Mouse (Mus musculus) C2C12 (cell line): ENCODE measurements at regions not wholly inside any gene's neighbourhood (a gene's known extent, or its start where the extent isn't known, plus 50 kb on each side); places are given as distances from the start of the nearest gene placed in this dataset.

ENCODE experiments used
- H3K27me3 ChIP-seq: one replicate; pipeline ENCODE4 v1.6.1; 2011; ENCODE audit not compliant: control insufficient read depth, insufficient read depth, insufficient read length
- H3K36me3 ChIP-seq: one replicate; pipeline ENCODE4 v1.6.1; 2011; ENCODE audit not compliant: control insufficient read depth, insufficient read depth
- H3K4me3 ChIP-seq: one replicate; pipeline ENCODE4 v1.5.1; 2011; ENCODE audit warnings: mild to moderate bottlenecking, control low read depth; ENCODE audit not compliant: poor library complexity, insufficient read depth, severe bottlenecking
- H3K79me2 ChIP-seq: one replicate; pipeline ENCODE4 v1.6.1; 2011; ENCODE audit not compliant: control insufficient read depth, insufficient read depth
- H3K79me3 ChIP-seq: one replicate; pipeline ENCODE4 v1.6.1; 2011; ENCODE audit warnings: low read depth, control low read depth
- H3ac ChIP-seq: one replicate; pipeline ENCODE3; 2011; ENCODE audit warnings: low read depth; ENCODE audit not compliant: control insufficient read depth, insufficient read length
- CEBPB ChIP-seq: IDR thresholded peaks from one replicate; pipeline ENCODE4 v1.6.1; 2011; ENCODE audit warnings: low read depth, mild to moderate bottlenecking, control low read depth, moderate library complexity
- CTCF ChIP-seq: IDR thresholded peaks from one replicate; pipeline ENCODE4 v1.5.1; 2011; ENCODE audit not compliant: control insufficient read depth, insufficient read depth, insufficient read length
- FOSL1 ChIP-seq: IDR thresholded peaks from one replicate; pipeline ENCODE4 v1.8.0; 2011; ENCODE audit warnings: mild to moderate bottlenecking, low read length; ENCODE audit not compliant: poor library complexity, insufficient read depth, severe bottlenecking
- MAX ChIP-seq: IDR thresholded peaks from one replicate; pipeline ENCODE4 v1.6.1; 2011; ENCODE audit warnings: mild to moderate bottlenecking, control low read depth
- MYOD1 ChIP-seq: IDR thresholded peaks from one replicate; pipeline ENCODE4 v1.6.1; 2011; ENCODE audit warnings: low read depth; ENCODE audit not compliant: control insufficient read depth, insufficient read length
- MYOG ChIP-seq: IDR thresholded peaks from one replicate; pipeline ENCODE4 v1.6.1; 2011; ENCODE audit not compliant: control insufficient read depth, insufficient read length; ENCODE audit errors: extremely low read depth
- USF1 ChIP-seq: IDR thresholded peaks from one replicate; pipeline ENCODE4 v1.6.1; 2011; ENCODE audit warnings: low read depth, mild to moderate bottlenecking, control low read depth, moderate library complexity

DNA sequence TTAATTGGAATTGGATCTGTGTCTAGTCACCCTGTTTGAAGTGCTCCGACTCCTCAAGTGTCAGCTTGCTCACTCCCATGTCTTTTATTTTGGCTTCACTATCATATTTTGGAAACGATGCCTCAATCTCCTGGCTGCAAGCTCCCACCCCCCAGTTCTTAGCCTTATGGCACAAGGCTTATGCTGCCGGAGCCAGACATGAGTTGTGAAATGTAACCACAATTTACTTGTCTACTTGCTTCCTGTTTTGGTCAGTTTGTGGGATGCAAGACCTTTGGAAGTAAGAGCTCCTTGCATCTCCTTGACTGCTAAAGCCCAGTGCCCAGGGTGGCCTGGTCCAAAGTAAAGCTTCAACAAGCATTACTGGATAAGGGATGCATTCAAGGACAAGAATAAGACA lies 195.8 kb downstream of the Plpp3 start:
- H3K79me3 ChIP-seq, result no peaks in the 10 kb centered on the region
- H3ac ChIP-seq, result no peak overlapping the region
- no peak for TF ChIP-seq MYOD1
- TF ChIP-seq MAX, result no peak
- no peak for TF ChIP-seq FOSL1
- no peak for TF ChIP-seq CEBPB
- no peak for TF ChIP-seq USF1
- TF ChIP-seq MYOG, result no peak
- TF ChIP-seq CTCF, result no peak
- H3K79me2 ChIP-seq, result no peaks in the 10 kb centered on the region
- no peak overlapping the region for H3K4me3 ChIP-seq
- H3K36me3 ChIP-seq, result no peaks in the 10 kb centered on the region
- H3K27me3 ChIP-seq, result no peaks in the 10 kb centered on the region

GRCm38 (mm10) chr4:105354097-105354496 lies 196.9 kb downstream of the Plpp3 start:
- no peak for TF ChIP-seq CEBPB
- no peak for TF ChIP-seq FOSL1
- TF ChIP-seq USF1, result no peak
- no peak for TF ChIP-seq CTCF
- no peak for TF ChIP-seq MAX
- no peak for TF ChIP-seq MYOG
- TF ChIP-seq MYOD1, result no peak
- H3K79me3 ChIP-seq, result no peaks in the 10 kb centered on the region
- no peaks in the 10 kb centered on the region for H3K27me3 ChIP-seq
- H3K36me3 ChIP-seq, result no peaks in the 10 kb centered on the region
- H3K79me2 ChIP-seq, result no peaks in the 10 kb centered on the region
- no peak overlapping the region for H3K4me3 ChIP-seq
- no peak overlapping the region for H3ac ChIP-seq

GRCm38 (mm10) chr4:105356616-105357015 lies 199.5 kb downstream of the Plpp3 start:
- H3K4me3 ChIP-seq, result no peak overlapping the region
- TF ChIP-seq CTCF (no peak), CEBPB (no peak), USF1 (no peak)
- H3K79me3 ChIP-seq, result no peaks in the 10 kb centered on the region
- H3ac ChIP-seq, result no peak overlapping the region
- H3K27me3 ChIP-seq, result no peaks in the 10 kb centered on the region
- H3K36me3 ChIP-seq, result no peaks in the 10 kb centered on the region
- H3K79me2 ChIP-seq, result no peaks in the 10 kb centered on the region

DNA sequence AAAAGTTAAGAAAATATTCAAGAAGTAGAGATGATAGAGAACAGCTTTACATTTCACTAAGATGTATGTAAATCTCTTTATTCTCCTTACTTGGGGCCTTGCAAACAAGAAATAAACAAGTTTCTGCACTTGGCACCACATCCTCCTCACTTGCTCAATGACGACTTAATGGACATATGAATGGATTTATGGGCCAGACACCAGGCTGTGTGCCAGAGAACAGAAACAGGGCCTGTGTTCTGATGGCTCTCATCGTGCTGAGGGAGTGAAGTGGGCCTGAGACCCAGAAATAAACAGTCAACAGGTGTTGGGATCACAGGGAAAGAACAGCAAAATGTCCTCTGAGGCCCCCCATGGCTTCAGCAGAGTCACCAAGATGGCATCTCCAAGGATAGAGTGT lies 201.6 kb downstream of the Plpp3 start:
- H3ac ChIP-seq, result no peak overlapping the region
- no peaks in the 10 kb centered on the region for H3K79me2 ChIP-seq
- H3K36me3 ChIP-seq, result no peaks in the 10 kb centered on the region
- TF ChIP-seq CTCF, result no peak
- TF ChIP-seq MYOD1, result no peak
- no peak for TF ChIP-seq MYOG
- TF ChIP-seq MAX, result no peak
- TF ChIP-seq FOSL1, result no peak
- no peak for TF ChIP-seq CEBPB
- TF ChIP-seq USF1, result no peak
- no peak overlapping the region for H3K4me3 ChIP-seq
- H3K79me3 ChIP-seq, result no peaks in the 10 kb centered on the region
- no peaks in the 10 kb centered on the region for H3K27me3 ChIP-seq

- TF ChIP-seq CTCF, result no peak
- no peak for TF ChIP-seq MYOD1
- TF ChIP-seq CEBPB, result no peak
- TF ChIP-seq MAX, result no peak
- TF ChIP-seq MYOG, result no peak
- TF ChIP-seq USF1, result no peak
- TF ChIP-seq FOSL1, result no peak
- Histone ChIP-seq H3K36me3 (no peaks in the 10 kb centered on the region), H3ac (no peak overlapping the region), H3K79me2 (no peaks in the 10 kb centered on the region), H3K79me3 (no peaks in the 10 kb centered on the region), H3K4me3 (no peak overlapping the region), H3K27me3 (no peaks in the 10 kb centered on the region)
Observed at GRCm38 (mm10) chr4:105364496-105364895, 207.3 kb downstream of the Plpp3 start.

- H3K79me3 ChIP-seq, result no peaks in the 10 kb centered on the region
Observed at GRCm38 (mm10) chr4:105365076-105365475, 207.9 kb downstream of the Plpp3 start.

More at GRCm38 (mm10) chr4:105365076-105365475, 207.9 kb downstream of the Plpp3 start:
- no peaks in the 10 kb centered on the region for H3K27me3 ChIP-seq
- no peak overlapping the region for H3K4me3 ChIP-seq
- no peaks in the 10 kb centered on the region for H3K79me2 ChIP-seq
- H3ac ChIP-seq, result no peak overlapping the region
- H3K36me3 ChIP-seq, result no peaks in the 10 kb centered on the region
- TF ChIP-seq CTCF (no peak), USF1 (no peak), MYOG (no peak), CEBPB (no peak), FOSL1 (no peak), MAX (no peak), MYOD1 (no peak)
